Mouse (Mus musculus): Measurements from ENCODE around the gene Hspa5.

DNA sequence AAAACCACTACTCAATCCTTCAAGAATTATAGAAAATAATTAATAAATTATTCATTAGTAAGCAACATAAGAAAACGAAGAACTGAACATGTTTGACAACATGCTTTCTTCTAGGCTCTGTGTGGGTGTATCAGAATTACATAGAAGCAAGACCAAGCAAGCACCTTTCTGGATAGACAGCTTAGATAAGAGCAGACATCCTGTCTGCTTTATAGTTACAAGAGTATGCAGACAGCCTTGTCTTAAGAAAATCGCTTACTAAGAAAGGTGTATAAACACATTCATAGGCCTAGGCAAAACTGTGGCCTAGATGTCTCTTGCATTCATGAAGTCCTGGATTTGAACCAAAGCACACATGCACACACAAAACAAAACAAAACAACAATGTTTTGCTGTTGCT is 26.1 kb upstream of the Hspa5 start:
- TF ChIP-seq CTCF (IDR thresholded peaks at IDR 0.05) = no peak
- no peak for TF ChIP-seq EP300 (IDR thresholded peaks at IDR 0.05; ENCODE audit: insufficient read depth, low read depth, low read length)
